Mouse (Mus musculus): ENCODE measurements at regions not wholly inside any gene's neighbourhood (a gene's known extent, or its start where the extent isn't known, plus 50 kb on each side); places are given as distances from the start of the nearest gene placed in this dataset.

GRCm38 (mm10) chr2:19714025-19714424 is 56.5 kb downstream of the Otud1 start:
- H3K27ac ChIP-seq, result no peak overlapping the region
- WGBS (ENCODE audit: insufficient replicate concordance), result 25% methylated on average over 3 of the region's 3 CpGs
- ATAC-seq (ENCODE audit: insufficient read depth) (peak; percentile 85), DNase-seq (ENCODE audit: low read depth in 3 of 3, low spot score in 3 of 3) (no peak)
- no peaks in the 10 kb centered on the region for H3K36me3 ChIP-seq (replicated peaks; ENCODE audit: control insufficient read depth, insufficient read depth, low read depth)
- H3K27me3 ChIP-seq (ENCODE audit: control insufficient read depth, insufficient read depth, low read length), result no peaks in the 10 kb centered on the region
- TF ChIP-seq EP300 (IDR thresholded peaks at IDR 0.05; ENCODE audit: low read depth), result 0 out of 2 replicates have a peak, but pooled peaks have one; percentile 33
- TF ChIP-seq CTCF (IDR thresholded peaks at IDR 0.05; ENCODE audit: low read depth), result no peak
- no peak overlapping the region for H3K4me2 ChIP-seq (ENCODE audit: low read depth)
- H3K4me1 ChIP-seq (replicated peaks; ENCODE audit: control insufficient read depth in 2 of 2, insufficient read depth in 2 of 2, low read length in 1 of 2), result peaks cover 2 to 13% of the 10 kb centered on the region in 2 experiments; a peak in 3 of 4 replicates
- H3K9ac ChIP-seq (replicated peaks), result no peak overlapping the region
- no peak overlapping the region for H3K4me3 ChIP-seq (ENCODE audit: insufficient read depth in 1 of 2, low read depth in 2 of 2, low read length in 2 of 2)
- H3K9me3 ChIP-seq (ENCODE audit: control insufficient read depth, low read length), result no peaks in the 10 kb centered on the region

- Histone ChIP-seq H3K27ac (no peak overlapping the region), H3K9me3 (ENCODE audit: control insufficient read depth, low read length) (no peaks in the 10 kb centered on the region), H3K4me2 (ENCODE audit: low read depth) (peak overlapping the region; percentile 35), H3K27me3 (ENCODE audit: control insufficient read depth, insufficient read depth, low read length) (no peaks in the 10 kb centered on the region), H3K4me1 (replicated peaks; ENCODE audit: control insufficient read depth in 2 of 2, insufficient read depth in 2 of 2, low read length in 1 of 2) (peaks cover 2 to 13% of the 10 kb centered on the region in 2 experiments; a peak in 3 of 4 replicates), H3K9ac (replicated peaks) (no peak overlapping the region), H3K36me3 (replicated peaks; ENCODE audit: control insufficient read depth, insufficient read depth, low read depth) (no peaks in the 10 kb centered on the region), H3K4me3 (ENCODE audit: insufficient read depth in 1 of 2, low read depth in 2 of 2, low read length in 2 of 2) (no peak overlapping the region)
- WGBS (ENCODE audit: insufficient replicate concordance), result 17% methylated on average over 11 of the region's 11 CpGs
- TF ChIP-seq EP300 (IDR thresholded peaks at IDR 0.05; ENCODE audit: low read depth) (no peak), CTCF (IDR thresholded peaks at IDR 0.05; ENCODE audit: low read depth) (peak; percentile 79)
- DNase-seq (ENCODE audit: low read depth in 3 of 3, low spot score in 3 of 3), result peak; percentile 45 to 55 (median 55)
- ATAC-seq (ENCODE audit: insufficient read depth), result peak; percentile 67
Observed at GRCm38 (mm10) chr2:19715564-19716238, 58.1 kb downstream of the Otud1 start.

- Histone ChIP-seq H3K27ac (no peak overlapping the region), H3K4me1 (replicated peaks; ENCODE audit: control insufficient read depth in 2 of 2, insufficient read depth in 2 of 2, low read length in 1 of 2) (peaks cover 2 to 13% of the 10 kb centered on the region in 2 experiments; a peak in 3 of 4 replicates), H3K4me3 (ENCODE audit: insufficient read depth in 1 of 2, low read depth in 2 of 2, low read length in 2 of 2) (no peak overlapping the region), H3K4me2 (ENCODE audit: low read depth) (no peak overlapping the region), H3K36me3 (replicated peaks; ENCODE audit: control insufficient read depth, insufficient read depth, low read depth) (no peaks in the 10 kb centered on the region), H3K9ac (replicated peaks) (no peak overlapping the region), H3K9me3 (ENCODE audit: control insufficient read depth, low read length) (no peaks in the 10 kb centered on the region), H3K27me3 (ENCODE audit: control insufficient read depth, insufficient read depth, low read length) (no peaks in the 10 kb centered on the region)
- no peak for DNase-seq (ENCODE audit: low read depth in 3 of 3, low spot score in 3 of 3)
- ATAC-seq (ENCODE audit: insufficient read depth), result no peak
- no peak for TF ChIP-seq EP300 (IDR thresholded peaks at IDR 0.05; ENCODE audit: low read depth)
- TF ChIP-seq CTCF (IDR thresholded peaks at IDR 0.05; ENCODE audit: low read depth), result no peak
- WGBS (ENCODE audit: insufficient replicate concordance), result 73% methylated on average over 5 of the region's 5 CpGs
Observed at GRCm38 (mm10) chr2:19716388-19716787, 58.8 kb downstream of the Otud1 start.

GRCm38 (mm10) chr2:19726085-19726484 is 68.5 kb downstream of the Otud1 start:
- no peak overlapping the region for H3K4me2 ChIP-seq (ENCODE audit: low read depth)
- H3K4me3 ChIP-seq (ENCODE audit: insufficient read depth in 1 of 2, low read depth in 2 of 2, low read length in 2 of 2), result no peak overlapping the region
- H3K36me3 ChIP-seq (replicated peaks; ENCODE audit: control insufficient read depth, insufficient read depth, low read depth), result no peaks in the 10 kb centered on the region
- WGBS (ENCODE audit: insufficient replicate concordance), result 33% methylated on average over 6 of the region's 6 CpGs
- no peak overlapping the region for H3K9ac ChIP-seq (replicated peaks)
- DNase-seq (ENCODE audit: low read depth in 3 of 3, low spot score in 3 of 3), result peak in 1 of 3 experiments; percentile 20
- ATAC-seq (ENCODE audit: insufficient read depth), result 0 out of 2 replicates have a peak, but pooled peaks have one; percentile 48
- no peaks in the 10 kb centered on the region for H3K9me3 ChIP-seq (ENCODE audit: control insufficient read depth, low read length)
- no peaks in the 10 kb centered on the region for H3K27me3 ChIP-seq (ENCODE audit: control insufficient read depth, insufficient read depth, low read length)
- peaks cover 0 to 4% of the 10 kb centered on the region in 2 experiments; a peak in 2 of 4 replicates for H3K4me1 ChIP-seq (replicated peaks; ENCODE audit: control insufficient read depth in 2 of 2, insufficient read depth in 2 of 2, low read length in 1 of 2)
- H3K27ac ChIP-seq, result no peak overlapping the region
- no peak for TF ChIP-seq EP300 (IDR thresholded peaks at IDR 0.05; ENCODE audit: low read depth)
- no peak for TF ChIP-seq CTCF (IDR thresholded peaks at IDR 0.05; ENCODE audit: low read depth)

- TF ChIP-seq CTCF (IDR thresholded peaks at IDR 0.05; ENCODE audit: low read depth), result peak; percentile 89
- TF ChIP-seq EP300 (IDR thresholded peaks at IDR 0.05; ENCODE audit: low read depth), result no peak
- DNase-seq (ENCODE audit: low read depth in 3 of 3, low spot score in 3 of 3) (no peak), ATAC-seq (ENCODE audit: insufficient read depth) (no peak)
- H3K4me3 ChIP-seq (ENCODE audit: insufficient read depth in 1 of 2, low read depth in 2 of 2, low read length in 2 of 2), result no peak overlapping the region
- H3K36me3 ChIP-seq (replicated peaks; ENCODE audit: control insufficient read depth, insufficient read depth, low read depth), result no peaks in the 10 kb centered on the region
- no peak overlapping the region for H3K9ac ChIP-seq (replicated peaks)
- no peaks in the 10 kb centered on the region for H3K27me3 ChIP-seq (ENCODE audit: control insufficient read depth, insufficient read depth, low read length)
- H3K9me3 ChIP-seq (ENCODE audit: control insufficient read depth, low read length), result no peaks in the 10 kb centered on the region
- no peak overlapping the region for H3K4me2 ChIP-seq (ENCODE audit: low read depth)
- H3K4me1 ChIP-seq (replicated peaks; ENCODE audit: control insufficient read depth in 2 of 2, insufficient read depth in 2 of 2, low read length in 1 of 2), result peaks cover 0 to 4% of the 10 kb centered on the region in 2 experiments; a peak in 2 of 4 replicates
- 13% methylated on average over 9 of the region's 9 CpGs for WGBS (ENCODE audit: insufficient replicate concordance)
- no peak overlapping the region for H3K27ac ChIP-seq
Observed at GRCm38 (mm10) chr2:19726904-19727303, 69.4 kb downstream of the Otud1 start.
